Mouse (Mus musculus): Measurements from ENCODE around the gene Tas2r121. TPM values are rescaled to one million over a fixed set of nuclear protein-coding genes. Genes with fewer than 3 reads are reported as not detected.

The Tas2r121 gene
- polyA plus RNA-seq (2012; rRNA removed): not detected in 2 replicates

DNA sequence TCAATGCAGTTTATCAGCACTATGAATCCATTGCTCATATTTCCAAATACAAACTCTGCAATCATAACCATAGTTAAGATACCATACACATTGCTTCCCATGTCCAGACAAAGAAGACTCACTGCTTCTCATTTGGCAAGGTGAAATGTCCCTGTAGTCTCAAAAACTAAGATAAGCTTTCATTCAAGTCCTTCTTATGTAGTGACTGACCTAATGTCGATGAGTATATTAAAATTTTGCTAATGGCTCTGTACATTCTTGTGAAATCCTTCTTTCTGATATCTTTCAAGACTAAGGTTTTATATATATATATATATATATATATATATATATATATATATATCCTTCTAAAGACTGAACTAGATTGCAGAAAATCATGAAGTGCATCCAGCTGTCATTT is at the start of gene Tas2r121:
TSS of gene Tas2r121 (minus strand) at position 101 of the 400 bp plus-strand sequence.

DNA sequence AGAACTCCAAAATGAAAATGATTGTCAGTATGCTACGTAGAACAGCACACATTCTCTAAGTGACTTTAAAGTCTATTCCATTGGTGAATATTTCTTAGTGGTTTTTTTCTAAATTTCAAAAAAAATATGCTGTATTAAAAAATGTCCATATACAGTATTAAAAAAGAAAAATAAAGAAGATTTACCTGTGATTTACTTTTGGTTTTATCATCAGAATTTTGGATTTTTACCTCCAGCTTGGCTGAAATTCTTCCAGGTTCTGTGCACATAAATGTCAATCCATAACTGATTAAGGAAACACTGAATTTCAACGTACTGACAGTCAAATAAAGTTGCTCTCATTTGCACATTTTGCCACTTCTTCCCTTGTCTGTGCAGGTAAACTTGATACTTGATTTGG is 37.1 kb upstream of the Tas2r121 start, which contains the start of gene Tas2r115:
TSS of gene Tas2r115 (minus strand) at position 101 of the 400 bp plus-strand sequence.

DNA sequence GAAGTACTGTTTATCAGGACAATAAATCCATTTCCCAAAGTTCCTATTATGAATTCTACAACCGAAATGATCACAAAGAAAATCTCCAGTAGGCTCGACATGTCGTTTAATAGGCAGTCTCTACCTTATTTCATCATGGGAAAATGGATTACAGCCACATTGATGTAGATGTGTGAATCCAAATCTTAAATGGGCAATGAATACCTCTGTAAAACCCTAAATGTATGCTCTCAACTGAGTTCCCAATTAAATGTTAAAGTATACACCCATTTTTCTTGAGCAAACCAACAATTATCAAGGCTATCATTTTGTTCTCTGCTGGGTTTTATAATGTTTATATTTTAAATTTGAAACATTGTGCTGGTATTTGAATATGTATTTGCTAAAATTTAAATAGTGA is 11.0 kb upstream of the Tas2r121 start, which contains the start of gene Tas2r122:
TSS of gene Tas2r122 (minus strand) at position 101 of the 400 bp plus-strand sequence.

DNA sequence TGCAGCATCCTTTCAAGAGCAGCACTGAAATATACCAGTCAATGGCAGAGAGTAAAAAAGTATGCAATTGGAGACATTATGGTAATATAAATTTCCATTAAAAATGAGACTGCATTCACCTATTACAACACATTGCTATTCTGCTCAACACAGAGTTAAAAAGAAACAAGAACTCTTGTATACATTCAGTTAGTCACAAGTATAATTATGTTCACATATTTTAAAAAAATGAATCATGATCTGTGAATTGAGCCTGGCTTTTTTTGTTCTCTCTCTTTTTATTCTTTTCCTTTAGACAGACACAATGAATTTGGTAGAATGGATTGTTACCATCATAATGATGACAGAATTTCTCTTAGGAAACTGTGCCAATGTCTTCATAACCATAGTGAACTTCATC is 44.2 kb downstream of the Tas2r121 start, which contains the start of gene Tas2r120:
TSS of gene Tas2r120 (plus strand) at position 301 of the 400 bp plus-strand sequence.

DNA sequence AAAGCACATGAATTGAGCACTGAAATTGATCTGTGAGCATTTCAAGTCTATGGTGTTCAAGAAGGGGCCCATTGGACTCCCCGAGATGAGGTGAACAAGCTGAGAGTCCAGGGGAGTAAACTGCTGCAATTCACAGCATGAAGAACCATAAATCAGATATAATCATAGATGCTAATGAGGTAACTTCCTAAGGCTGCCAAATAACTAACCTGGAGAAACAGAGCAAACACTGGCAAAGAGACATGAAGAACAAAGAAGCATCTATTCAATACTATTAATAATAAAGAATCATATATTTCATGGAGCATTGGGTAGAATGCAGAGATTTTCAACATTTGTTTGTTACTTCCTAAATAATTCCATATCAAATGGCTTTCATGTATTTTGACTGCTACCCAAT is 49.4 kb downstream of the Tas2r121 start, which contains the start of gene A630073D07Rik:
TSS of gene A630073D07Rik (minus strand) at position 101 of the 400 bp plus-strand sequence.

Other genes with a start within 250 kb of the Tas2r121 start
- gene Prh1, start 131.2 kb downstream of the Tas2r121 start, polyA plus RNA-seq (2012; rRNA removed): not detected in 2 replicates
- not detected in 2 replicates for gene Prp2, start 105.1 kb downstream of the Tas2r121 start, polyA plus RNA-seq (2012; rRNA removed)
- gene A630073D07Rik, start 49.5 kb downstream of the Tas2r121 start, polyA plus RNA-seq (2012; rRNA removed): not detected in 2 replicates
- not detected in 2 replicates for gene Tas2r120, start 44.1 kb downstream of the Tas2r121 start, polyA plus RNA-seq (2012; rRNA removed)
- gene Tas2r122, start 10.9 kb upstream of the Tas2r121 start, polyA plus RNA-seq (2012; rRNA removed): not detected in 2 replicates
- gene Tas2r115, start 37.0 kb upstream of the Tas2r121 start, polyA plus RNA-seq (2012; rRNA removed): not detected in 2 replicates
- not detected in 2 replicates for gene Tas2r124, start 53.7 kb upstream of the Tas2r121 start, polyA plus RNA-seq (2012; rRNA removed)
- gene Tas2r102, start 61.1 kb upstream of the Tas2r121 start, polyA plus RNA-seq (2012; rRNA removed): not detected in 2 replicates
- not detected in 2 replicates for gene Tas2r136, start 77.2 kb upstream of the Tas2r121 start, polyA plus RNA-seq (2012; rRNA removed)
- gene Tas2r117, start 101.8 kb upstream of the Tas2r121 start, polyA plus RNA-seq (2012; rRNA removed): not detected in 2 replicates
- gene Tas2r123, start 146.1 kb upstream of the Tas2r121 start, polyA plus RNA-seq (2012; rRNA removed): not detected in 2 replicates
- gene Tas2r116, start 154.4 kb upstream of the Tas2r121 start, polyA plus RNA-seq (2012; rRNA removed): not detected in 2 replicates
- gene Tas2r110, start 167.0 kb upstream of the Tas2r121 start, polyA plus RNA-seq (2012; rRNA removed): not detected in 2 replicates
- gene Tas2r113, start 192.0 kb upstream of the Tas2r121 start, polyA plus RNA-seq (2012; rRNA removed): not detected in 2 replicates
- not detected in 2 replicates for gene Tas2r125, start 208.6 kb upstream of the Tas2r121 start, polyA plus RNA-seq (2012; rRNA removed)

All from liver, embryonic 18 days (tissue).